Mouse (Mus musculus): ENCODE measurements around the gene Tnfsf15. TPM values are rescaled to one million over a fixed set of nuclear protein-coding genes. Genes with fewer than 3 reads are reported as not detected.

The Tnfsf15 gene
- total RNA-seq, 2 experiments from 2014 or later = not detected

DNA sequence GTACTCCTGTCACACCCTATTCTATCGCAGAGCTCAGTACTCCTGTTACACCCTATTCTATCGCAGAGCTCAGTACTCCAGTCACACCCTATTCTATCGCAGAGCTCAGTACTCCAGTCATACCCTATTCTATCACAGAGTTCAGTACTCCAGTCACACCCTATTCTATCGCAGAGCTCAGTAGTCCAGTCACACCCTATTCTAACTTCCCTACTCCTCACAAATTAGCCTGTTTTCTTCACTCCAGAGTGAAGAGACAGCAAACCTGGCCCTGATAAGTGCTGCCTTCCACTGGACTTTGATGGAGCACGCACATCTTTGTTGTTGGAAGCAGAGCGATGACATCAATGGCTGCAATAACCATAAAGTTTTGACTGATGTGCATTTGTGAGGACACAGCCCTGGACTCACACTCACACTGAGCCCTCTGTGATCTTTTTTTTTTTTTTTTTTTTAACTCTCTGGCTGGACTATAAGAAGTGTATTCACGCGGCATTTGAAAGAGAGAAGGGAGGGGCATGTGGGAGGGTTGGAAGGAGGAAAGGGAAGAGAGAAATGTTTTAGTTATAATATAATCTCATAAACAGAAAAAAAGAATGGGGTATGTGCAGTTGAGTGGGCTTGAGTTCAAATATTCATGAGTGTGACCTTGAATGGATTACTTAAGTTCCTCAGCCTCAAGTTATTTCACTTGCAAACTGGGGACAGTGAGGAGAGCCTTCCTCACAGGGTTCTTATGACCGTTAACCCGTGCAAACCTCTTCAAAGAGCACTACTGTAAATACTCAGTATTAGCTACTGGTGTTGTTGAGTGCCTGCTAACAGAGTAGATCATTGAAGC lies 60.3 kb downstream of the Tnfsf15 start:
- no peak for DNase-seq

DNA sequence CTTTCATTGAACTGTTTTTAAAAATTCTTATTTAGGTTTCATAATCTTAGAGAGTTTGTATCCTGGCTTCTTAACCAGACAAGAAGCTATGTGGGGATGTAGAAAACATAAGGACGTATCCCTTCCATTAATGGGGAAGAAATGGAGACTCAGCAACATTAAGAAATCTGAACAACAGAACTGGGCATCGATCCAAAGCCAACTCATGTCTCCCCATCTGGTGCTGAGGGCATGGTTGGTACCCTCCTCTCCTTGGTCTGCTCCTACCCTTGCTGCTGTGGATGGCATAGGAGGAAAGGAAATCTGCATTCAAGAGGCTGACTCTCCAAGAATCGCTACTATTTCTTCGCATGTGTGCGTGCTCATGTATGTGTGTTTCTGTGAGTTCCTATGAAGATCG lies 61.2 kb downstream of the Tnfsf15 start:
- no peak for DNase-seq

DNA sequence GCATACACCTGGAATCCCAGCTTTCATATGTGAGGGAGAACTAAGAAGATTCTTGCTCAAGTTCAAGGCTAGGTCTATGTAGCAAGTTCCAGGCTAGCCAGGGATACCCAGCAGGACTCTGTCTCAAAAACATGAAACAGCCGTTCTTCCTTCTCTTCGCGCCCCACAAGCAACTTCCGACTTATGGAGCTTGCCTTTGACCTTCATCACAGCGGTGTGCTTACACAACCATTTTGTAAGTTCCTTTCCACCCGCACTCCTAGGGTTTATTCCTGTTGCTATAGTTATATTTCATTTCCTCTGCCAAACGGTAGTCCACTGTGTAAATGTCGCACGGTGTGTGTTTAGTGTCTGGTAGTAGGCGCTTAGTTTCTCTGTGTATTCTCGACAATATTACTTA lies 61.9 kb downstream of the Tnfsf15 start:
- DNase-seq = no peak

DNA sequence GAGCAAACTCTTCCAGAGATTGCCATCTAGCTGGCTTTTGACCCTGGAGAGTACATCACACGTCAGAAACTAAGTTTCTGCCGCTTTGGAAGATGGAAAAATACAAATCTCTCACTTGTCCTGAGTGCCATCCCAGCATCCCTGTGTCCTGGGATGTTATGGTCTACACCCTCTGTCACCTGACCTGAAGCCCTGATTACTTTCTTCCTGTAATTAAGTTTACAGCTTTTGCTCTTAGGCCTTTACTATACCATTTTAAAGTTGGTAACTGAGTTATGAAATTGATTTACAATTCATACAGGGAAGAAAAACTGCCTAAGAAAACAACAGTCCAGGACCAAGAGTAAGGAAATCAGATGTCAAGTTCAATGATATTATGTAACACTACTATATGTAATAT lies 62.5 kb downstream of the Tnfsf15 start:
- DNase-seq = no peak

DNA sequence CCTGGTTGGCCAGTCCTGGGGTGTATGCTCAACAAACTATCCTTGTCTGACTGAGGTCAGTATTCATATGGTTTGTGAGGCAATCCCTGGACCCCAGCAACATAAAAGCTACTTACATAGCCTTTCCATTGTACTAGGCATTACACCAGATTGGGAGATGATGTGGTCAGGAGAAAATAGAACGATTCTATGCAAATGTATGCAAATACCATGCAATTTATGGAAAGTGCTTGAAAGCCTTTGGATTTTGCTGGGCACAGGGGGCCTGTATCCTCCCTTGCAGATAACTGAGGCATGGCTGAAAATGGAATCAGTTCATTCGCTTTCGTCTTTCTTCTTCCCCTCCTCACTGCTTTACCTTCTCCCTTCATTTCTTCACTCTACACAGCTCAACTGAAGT lies 63.4 kb downstream of the Tnfsf15 start:
- DNase-seq = no peak

Other genes starting within 250 kb of the Tnfsf15 start
- 10 to 100 TPM; 15.2 to 23.6 TPM for gene Whrn, start 249.1 kb downstream of the Tnfsf15 start, total RNA-seq (2021)
- gene Atp6v1g1, start 200.3 kb downstream of the Tnfsf15 start, total RNA-seq (2021) = 100 to 1,000 TPM; 143 to 157 TPM
- gene Tmem268, start 186.3 kb downstream of the Tnfsf15 start, total RNA-seq (2021) = 10 to 100 TPM; 13.8 to 14.5 TPM
- not detected for gene Gm11213, start 139.9 kb downstream of the Tnfsf15 start, total RNA-seq (2021)
- gene Tex48, start 122.7 kb downstream of the Tnfsf15 start, total RNA-seq (2021) = not detected
- not detected for gene Gm11214, start 81.7 kb downstream of the Tnfsf15 start, total RNA-seq (2021)
- gene Tnfsf8, start 116.2 kb upstream of the Tnfsf15 start, total RNA-seq (2021) = under 1 TPM in 1 of 2 experiments, not detected in 1; 0.18 TPM